Mouse (Mus musculus): ENCODE measurements around the gene Cipc. TPM values are rescaled to one million over a fixed set of nuclear protein-coding genes. Genes with fewer than 3 reads are reported as not detected.

Gene Cipc
- total and polyA plus RNA-seq, 3 experiments = 42.7 to 89.5 (median 70.0) TPM

- no peak for TF ChIP-seq GATA2 (IDR thresholded peaks at IDR 0.05; ENCODE audit: borderline replicate concordance, low read depth, low read length)
- TF ChIP-seq TAL1 (conservative IDR thresholded peaks at IDR 0.05; ENCODE audit: low read depth, low read length) = no peak
- no peak for TF ChIP-seq CTCF (IDR thresholded peaks at IDR 0.05; ENCODE audit: low read depth, low read length)
- Histone ChIP-seq H3K4me3 (ENCODE audit: low read depth, low read length) (no peak overlapping the region), H3K36me3 (replicated peaks) (no peaks in the 10 kb centered on the region), H3K9me3 (replicated peaks) (peaks cover 11% of the 10 kb centered on the region), H3K27me3 (ENCODE audit: insufficient read depth, low read length) (peaks cover 47% of the 10 kb centered on the region), H3K4me1 (ENCODE audit: insufficient read depth, low read depth, low read length) (no peaks in the 10 kb centered on the region)
- no peak for ATAC-seq (ENCODE audit: extremely low read depth, insufficient number of reproducible peaks, low FRiP score, poor library complexity, severe bottlenecking)
- DNase-seq (ENCODE audit: low spot score) = no peak
Observed at GRCm38 (mm10) chr12:86930934-86931729, 15.7 kb upstream of the Cipc start.

- DNase-seq (ENCODE audit: low spot score) = no peak
- Histone ChIP-seq H3K4me1 (ENCODE audit: insufficient read depth, low read depth, low read length) (no peaks in the 10 kb centered on the region), H3K36me3 (replicated peaks) (no peaks in the 10 kb centered on the region), H3K4me3 (ENCODE audit: low read depth, low read length) (no peak overlapping the region), H3K9me3 (replicated peaks) (peaks cover 11% of the 10 kb centered on the region), H3K27me3 (ENCODE audit: insufficient read depth, low read length) (peaks cover 54% of the 10 kb centered on the region)
- ATAC-seq (ENCODE audit: extremely low read depth, insufficient number of reproducible peaks, low FRiP score, poor library complexity, severe bottlenecking) = no peak
- TF ChIP-seq CTCF (IDR thresholded peaks at IDR 0.05; ENCODE audit: low read depth, low read length) = no peak
- TF ChIP-seq TAL1 (conservative IDR thresholded peaks at IDR 0.05; ENCODE audit: low read depth, low read length) = no peak
- TF ChIP-seq GATA1 (IDR thresholded peaks at IDR 0.05; ENCODE audit: borderline replicate concordance, low read length) = no peak
- no peak for TF ChIP-seq GATA2 (IDR thresholded peaks at IDR 0.05; ENCODE audit: borderline replicate concordance, low read depth, low read length)
- no peak for TF ChIP-seq POLR2AphosphoS5 (IDR thresholded peaks at IDR 0.05; ENCODE audit: insufficient replicate concordance, low read depth, low read length)
Observed at GRCm38 (mm10) chr12:86931919-86932574, 14.8 kb upstream of the Cipc start.

GRCm38 (mm10) chr12:86932575-86932952, 14.3 kb upstream of the Cipc start:
- H3K9me3 ChIP-seq (replicated peaks) = peaks cover 10% of the 10 kb centered on the region
- no peak for ATAC-seq (ENCODE audit: extremely low read depth, insufficient number of reproducible peaks, low FRiP score, poor library complexity, severe bottlenecking)
- peaks cover 56% of the 10 kb centered on the region for H3K27me3 ChIP-seq (ENCODE audit: insufficient read depth, low read length)
- TF ChIP-seq TAL1 (conservative IDR thresholded peaks at IDR 0.05; ENCODE audit: low read depth, low read length) = no peak
- no peak for TF ChIP-seq GATA2 (IDR thresholded peaks at IDR 0.05; ENCODE audit: borderline replicate concordance, low read depth, low read length)
- TF ChIP-seq CTCF (IDR thresholded peaks at IDR 0.05; ENCODE audit: low read depth, low read length) = no peak
- TF ChIP-seq POLR2AphosphoS5 (IDR thresholded peaks at IDR 0.05; ENCODE audit: insufficient replicate concordance, low read depth, low read length) = no peak
- no peak for TF ChIP-seq GATA1 (IDR thresholded peaks at IDR 0.05; ENCODE audit: borderline replicate concordance, low read length)
- H3K4me1 ChIP-seq (ENCODE audit: insufficient read depth, low read depth, low read length) = no peaks in the 10 kb centered on the region
- H3K4me3 ChIP-seq (ENCODE audit: low read depth, low read length) = no peak overlapping the region
- DNase-seq (ENCODE audit: low spot score) = no peak
- H3K36me3 ChIP-seq (replicated peaks) = no peaks in the 10 kb centered on the region

- H3K4me3 ChIP-seq (ENCODE audit: low read depth, low read length) = no peak overlapping the region
- ATAC-seq (ENCODE audit: extremely low read depth, insufficient number of reproducible peaks, low FRiP score, poor library complexity, severe bottlenecking) (no peak), DNase-seq (ENCODE audit: low spot score) (no peak)
- no peaks in the 10 kb centered on the region for H3K9me3 ChIP-seq (replicated peaks)
- TF ChIP-seq POLR2AphosphoS5 (IDR thresholded peaks at IDR 0.05; ENCODE audit: insufficient replicate concordance, low read depth, low read length) = no peak
- no peaks in the 10 kb centered on the region for H3K36me3 ChIP-seq (replicated peaks)
- no peaks in the 10 kb centered on the region for H3K4me1 ChIP-seq (ENCODE audit: insufficient read depth, low read depth, low read length)
- peaks cover 69% of the 10 kb centered on the region for H3K27me3 ChIP-seq (ENCODE audit: insufficient read depth, low read length)
Observed at GRCm38 (mm10) chr12:86934748-86935147, 12.1 kb upstream of the Cipc start.

- Histone ChIP-seq H3K4me1 (ENCODE audit: insufficient read depth, low read depth, low read length) (no peaks in the 10 kb centered on the region), H3K4me3 (ENCODE audit: low read depth, low read length) (no peak overlapping the region), H3K27me3 (ENCODE audit: insufficient read depth, low read length) (peaks cover 65% of the 10 kb centered on the region), H3K9me3 (replicated peaks) (no peaks in the 10 kb centered on the region), H3K36me3 (replicated peaks) (no peaks in the 10 kb centered on the region)
- no peak for DNase-seq (ENCODE audit: low spot score)
- ATAC-seq (ENCODE audit: extremely low read depth, insufficient number of reproducible peaks, low FRiP score, poor library complexity, severe bottlenecking) = no peak
- no peak for TF ChIP-seq GATA1 (IDR thresholded peaks at IDR 0.05; ENCODE audit: borderline replicate concordance, low read length)
- no peak for TF ChIP-seq TAL1 (conservative IDR thresholded peaks at IDR 0.05; ENCODE audit: low read depth, low read length)
- TF ChIP-seq GATA2 (IDR thresholded peaks at IDR 0.05; ENCODE audit: borderline replicate concordance, low read depth, low read length) = no peak
- no peak for TF ChIP-seq POLR2AphosphoS5 (IDR thresholded peaks at IDR 0.05; ENCODE audit: insufficient replicate concordance, low read depth, low read length)
- TF ChIP-seq CTCF (IDR thresholded peaks at IDR 0.05; ENCODE audit: low read depth, low read length) = no peak
Observed at GRCm38 (mm10) chr12:86935692-86936282, 11.1 kb upstream of the Cipc start.

GRCm38 (mm10) chr12:86936587-86937343, 10.1 kb upstream of the Cipc start:
- no peak for TF ChIP-seq GATA2 (IDR thresholded peaks at IDR 0.05; ENCODE audit: borderline replicate concordance, low read depth, low read length)
- TF ChIP-seq CTCF (IDR thresholded peaks at IDR 0.05; ENCODE audit: low read depth, low read length) = no peak
- no peak for TF ChIP-seq TAL1 (conservative IDR thresholded peaks at IDR 0.05; ENCODE audit: low read depth, low read length)
- TF ChIP-seq POLR2AphosphoS5 (IDR thresholded peaks at IDR 0.05; ENCODE audit: insufficient replicate concordance, low read depth, low read length) = no peak
- Histone ChIP-seq H3K27me3 (ENCODE audit: insufficient read depth, low read length) (peaks cover 65% of the 10 kb centered on the region), H3K9me3 (replicated peaks) (no peaks in the 10 kb centered on the region), H3K4me3 (ENCODE audit: low read depth, low read length) (no peak overlapping the region), H3K4me1 (ENCODE audit: insufficient read depth, low read depth, low read length) (0 out of 2 replicates have a peak, but pooled peaks cover 4% of the 10 kb centered on the region), H3K36me3 (replicated peaks) (no peaks in the 10 kb centered on the region)
- DNase-seq (ENCODE audit: low spot score) (no peak), ATAC-seq (ENCODE audit: extremely low read depth, insufficient number of reproducible peaks, low FRiP score, poor library complexity, severe bottlenecking) (no peak)
